Mouse (Mus musculus): ENCODE data around the gene Themis3. TPM values are rescaled to one million over a fixed set of nuclear protein-coding genes. Genes with fewer than 3 reads are reported as not detected.

Gene Themis3
- not detected for polyA plus RNA-seq (2017; shearing (Covaris generic))

GRCm38 (mm10) chr17:66594435-66594834, at the start of gene Themis3:
Gene Themis3, minus strand, starts transcription at chr17:66594621.

GRCm38 (mm10) chr17:66519554-66520553, 74.6 kb downstream of the Themis3 start, which contains the start of gene Rab12:
Gene Rab12, minus strand, starts transcription at chr17:66519729.

Other genes starting within 250 kb of the Themis3 start
- not detected for gene Mtcl1, start 144.9 kb downstream of the Themis3 start, polyA plus RNA-seq (2017; shearing (Covaris generic))
- gene Rab12, start 74.9 kb downstream of the Themis3 start, polyA plus RNA-seq (2017; shearing (Covaris generic)): 12.5 TPM